Mouse (Mus musculus) testis, adult 10 weeks (tissue): ENCODE data around the gene Acbd4. TPM values are rescaled to one million over a fixed set of nuclear protein-coding genes. Genes with fewer than 3 reads are reported as not detected.

ENCODE experiments used
- polyA plus RNA-seq: library from polyadenylated mRNA; stranded (reverse); fragments of 350-450 nt; fragmentation: Illumina TruSeq; extraction: RNeasy Lipid Tissue Mini Kit (QIAGEN cat#74804); gene quantifications from one replicate; pipeline ENCODE4 v1.2.3, GENCODE M21; 2014; ENCODE audit warnings: low read depth, low replicate concordance

The Acbd4 gene
- 1.2 TPM for polyA plus RNA-seq

GRCm38 (mm10) chr11:103101481-103101865 lies at the start of gene Acbd4, which contains the start of gene Plcd3:
Gene Acbd4, plus strand, starts transcription at chr11:103101682.
Gene Plcd3, minus strand, starts transcription at chr11:103101658.

GRCm38 (mm10) chr11:103116008-103116818 lies 14.7 kb downstream of the Acbd4 start, which contains the start of gene Hexim1:
Gene Hexim1, plus strand, starts transcription at chr11:103116231.

GRCm38 (mm10) chr11:103131701-103132575 lies 30.5 kb downstream of the Acbd4 start, which contains the start of gene Hexim2:
Gene Hexim2, plus strand, starts transcription at chr11:103132429.

Other genes with a start within 250 kb of the Acbd4 start
- gene Eftud2, start 220.7 kb upstream of the Acbd4 start, polyA plus RNA-seq: 53.4 TPM
- gene Ccdc103, start 220.5 kb upstream of the Acbd4 start, polyA plus RNA-seq: 12.5 TPM
- 0.31 TPM for gene Fam187a, start 216.5 kb upstream of the Acbd4 start, polyA plus RNA-seq
- gene Gfap, start 200.8 kb upstream of the Acbd4 start, polyA plus RNA-seq: 0.07 TPM
- 4.1 TPM for gene Kif18b, start 176.6 kb upstream of the Acbd4 start, polyA plus RNA-seq
- gene C1ql1, start 155.0 kb upstream of the Acbd4 start, polyA plus RNA-seq: not detected
- 16.8 TPM for gene Nmt1, start 73.5 kb upstream of the Acbd4 start, polyA plus RNA-seq
- 5.0 TPM for gene Dcakd, start 73.3 kb upstream of the Acbd4 start, polyA plus RNA-seq
- gene Plcd3, start within 50 bp of the Acbd4 start, polyA plus RNA-seq: not detected
- 6.9 TPM for gene Hexim1, start 14.5 kb downstream of the Acbd4 start, polyA plus RNA-seq
- 9.5 TPM for gene Hexim2, start 30.7 kb downstream of the Acbd4 start, polyA plus RNA-seq
- gene Fmnl1, start 69.4 kb downstream of the Acbd4 start, polyA plus RNA-seq: 3.2 TPM
- gene 1700023F06Rik, start 106.9 kb downstream of the Acbd4 start, polyA plus RNA-seq: 4.6 TPM
- 47.3 TPM for gene Spata32, start 116.8 kb downstream of the Acbd4 start, polyA plus RNA-seq
- gene Map3k14, start 165.8 kb downstream of the Acbd4 start, polyA plus RNA-seq: not detected